Mouse (Mus musculus) stomach, embryonic 14.5 days (tissue): ENCODE measurements at regions not wholly inside any gene's neighbourhood (a gene's known extent, or its start where the extent isn't known, plus 50 kb on each side); places are given as distances from the start of the nearest gene placed in this dataset.

ENCODE experiments used
- ATAC-seq: fragments of 200-750 bp; cut with Nextera tagmentation; 2 replicates; pipeline ENCODE4 v1.8.0; 2017; ENCODE audit warnings: low read depth, moderate TSS enrichment; ENCODE audit not compliant: insufficient number of reproducible peaks, insufficient read depth, low FRiP score
- H3K27ac ChIP-seq: fragments of 300-500 bp; sonication (generic); 2 replicates; pipeline ENCODE4 v1.5.1; 2014; ENCODE audit warnings: mild to moderate bottlenecking, low read length, moderate library complexity, mixed read lengths
- H3K27me3 ChIP-seq: fragments of 300-500 bp; sonication (generic); 2 replicates; pipeline ENCODE4 v1.6.1; 2014; ENCODE audit warnings: low read length, control low read depth, mixed read lengths; ENCODE audit not compliant: control insufficient read depth, insufficient read depth
- H3K36me3 ChIP-seq: fragments of 300-500 bp; sonication (generic); 2 replicates; pipeline ENCODE4 v1.6.1; 2014; ENCODE audit warnings: mild to moderate bottlenecking, control low read depth, low read length, moderate library complexity, mixed read lengths; ENCODE audit not compliant: control insufficient read depth, insufficient read depth
- H3K4me1 ChIP-seq: fragments of 300-500 bp; sonication (generic); 2 replicates; pipeline ENCODE4 v1.6.1; 2014; ENCODE audit warnings: low read length, control low read depth, mixed read lengths; ENCODE audit not compliant: control insufficient read depth, insufficient read depth
- H3K4me2 ChIP-seq: fragments of 300-500 bp; sonication (generic); replicated peaks from 2 replicates; pipeline ENCODE4 v1.6.1; 2014; ENCODE audit warnings: low read depth, low read length, control low read depth
- H3K4me3 ChIP-seq: fragments of 300-500 bp; sonication (generic); 2 replicates; pipeline ENCODE4 v1.5.1; 2014; ENCODE audit warnings: low read depth, low read length, control low read depth
- H3K9ac ChIP-seq: fragments of 300-500 bp; sonication (generic); replicated peaks from 2 replicates; pipeline ENCODE4 v1.6.1; 2014; ENCODE audit warnings: low read depth, mild to moderate bottlenecking, control low read depth, low read length, moderate library complexity, mixed read lengths
- H3K9me3 ChIP-seq: fragments of 300-500 bp; sonication (generic); 2 replicates; pipeline ENCODE4 v1.6.1; 2016; ENCODE audit warnings: low read depth, low read length, control low read depth; ENCODE audit not compliant: control insufficient read depth
- WGBS: fragments of 180-500 bp; shearing (Covaris S2); extraction: QIAGEN DNeasy Blood & Tissue Kit; methylation state at CpG from one replicate; pipeline ENCODE4 v1.1.7; 2014; 5-methylcytosine and 5-hydroxymethylcytosine counted together

DNA sequence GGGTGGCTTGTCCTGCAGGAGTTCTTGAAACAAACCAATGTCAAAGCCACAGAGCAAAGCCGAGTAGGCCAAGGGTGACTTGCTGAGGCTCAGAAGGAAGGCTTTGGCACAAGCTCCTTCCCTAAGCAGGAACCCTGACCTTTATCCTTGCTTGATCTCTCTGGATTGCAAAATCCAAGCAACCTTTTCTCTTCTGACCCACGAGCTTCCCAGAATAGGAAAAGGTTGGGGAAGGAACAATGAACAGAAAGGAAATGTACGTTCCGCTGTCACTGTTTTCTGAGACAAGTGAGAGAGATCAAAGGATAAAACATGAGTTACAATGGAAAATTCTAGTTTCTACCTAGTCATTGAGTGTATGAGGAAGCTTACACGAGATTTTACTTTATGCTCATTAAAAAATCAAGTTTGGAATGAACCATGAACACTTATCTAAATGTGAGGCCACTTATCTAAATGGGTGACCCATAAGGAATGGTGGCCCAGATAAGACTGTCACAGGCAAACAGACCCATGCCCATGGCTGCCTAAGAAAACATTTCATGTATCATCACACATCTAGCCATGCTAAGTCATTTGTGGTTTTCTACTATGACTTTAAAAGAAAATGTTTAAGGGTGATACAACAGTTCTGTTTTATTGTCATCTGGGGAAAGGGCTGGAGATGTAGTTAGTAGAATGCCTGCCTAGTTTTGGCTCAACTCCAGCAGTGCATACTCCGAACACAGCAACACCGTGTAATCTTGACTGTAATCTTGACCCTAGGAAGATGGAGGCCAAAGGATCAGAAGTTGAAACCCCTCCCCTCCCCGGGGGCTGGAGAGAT, 80.7 kb upstream of the Tbl1xr1 start:
- WGBS: 70% methylated on average over 8 of the region's 8 CpGs
- Histone ChIP-seq H3K27me3 (no peaks in the 10 kb centered on the region), H3K4me3 (no peak overlapping the region), H3K36me3 (no peaks in the 10 kb centered on the region), H3K9me3 (no peaks in the 10 kb centered on the region; the same call in 1 of the 2 replicates), H3K27ac (no peak overlapping the region), H3K9ac (no peak overlapping the region), H3K4me2 (no peak overlapping the region), H3K4me1 (no peaks in the 10 kb centered on the region)
- ATAC-seq: no peak

GRCm38 (mm10) chr3:21997387-21997786, 79.1 kb upstream of the Tbl1xr1 start:
- Histone ChIP-seq H3K9ac (no peak overlapping the region), H3K36me3 (no peaks in the 10 kb centered on the region), H3K27ac (no peak overlapping the region), H3K9me3 (no peaks in the 10 kb centered on the region; the same call in 1 of the 2 replicates), H3K4me3 (no peak overlapping the region), H3K4me1 (no peaks in the 10 kb centered on the region), H3K27me3 (no peaks in the 10 kb centered on the region), H3K4me2 (no peak overlapping the region)
- 79% methylated on average over 3 of the region's 3 CpGs for WGBS
- no peak for ATAC-seq

GRCm38 (mm10) chr3:22005456-22005855, 71.0 kb upstream of the Tbl1xr1 start:
- Histone ChIP-seq H3K27ac (no peak overlapping the region), H3K36me3 (no peaks in the 10 kb centered on the region), H3K4me2 (no peak overlapping the region), H3K4me1 (no peaks in the 10 kb centered on the region), H3K9me3 (no peaks in the 10 kb centered on the region), H3K4me3 (no peak overlapping the region), H3K27me3 (no peaks in the 10 kb centered on the region), H3K9ac (no peak overlapping the region)
- 74% methylated on average over 9 of the region's 9 CpGs for WGBS
- no peak for ATAC-seq

- ATAC-seq: no peak
- Histone ChIP-seq H3K4me3 (no peak overlapping the region), H3K36me3 (no peaks in the 10 kb centered on the region), H3K9ac (no peak overlapping the region), H3K27ac (no peak overlapping the region), H3K4me2 (no peak overlapping the region), H3K9me3 (no peaks in the 10 kb centered on the region), H3K27me3 (no peaks in the 10 kb centered on the region), H3K4me1 (no peaks in the 10 kb centered on the region)
- 89% methylated on average over 1 of the region's 1 CpGs for WGBS
Observed at GRCm38 (mm10) chr3:22006113-22006512, 70.3 kb upstream of the Tbl1xr1 start.

DNA sequence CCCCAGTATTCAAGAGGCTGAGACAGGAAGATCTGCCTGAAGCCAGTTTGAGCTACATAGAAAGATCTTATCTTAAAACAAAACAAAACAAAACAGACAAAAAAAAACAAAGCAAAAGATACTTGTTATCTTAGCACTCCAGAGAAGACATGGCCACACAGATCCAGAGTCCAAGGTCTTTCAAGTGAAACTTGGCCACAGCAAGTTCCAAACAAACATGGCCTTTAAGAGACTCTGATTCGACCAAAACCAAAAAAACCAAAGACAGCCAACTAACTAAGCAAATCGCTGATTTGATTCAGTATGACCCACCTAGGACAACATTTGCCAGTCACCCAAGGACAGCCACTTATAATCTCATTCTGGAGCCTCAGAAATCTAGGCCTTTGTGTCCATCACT, 69.8 kb upstream of the Tbl1xr1 start:
- ATAC-seq: no peak
- H3K27ac ChIP-seq: no peak overlapping the region
- H3K4me2 ChIP-seq: no peak overlapping the region
- no peaks in the 10 kb centered on the region for H3K4me1 ChIP-seq
- no peaks in the 10 kb centered on the region for H3K9me3 ChIP-seq
- H3K27me3 ChIP-seq: no peaks in the 10 kb centered on the region
- 86% methylated on average over 2 of the region's 2 CpGs for WGBS
- H3K4me3 ChIP-seq: no peak overlapping the region
- no peaks in the 10 kb centered on the region for H3K36me3 ChIP-seq
- H3K9ac ChIP-seq: no peak overlapping the region

- 87% methylated on average over 5 of the region's 5 CpGs for WGBS
- Histone ChIP-seq H3K27ac (no peak overlapping the region), H3K4me3 (no peak overlapping the region), H3K4me2 (no peak overlapping the region), H3K9ac (no peak overlapping the region), H3K9me3 (no peaks in the 10 kb centered on the region), H3K27me3 (no peaks in the 10 kb centered on the region), H3K36me3 (no peaks in the 10 kb centered on the region), H3K4me1 (no peaks in the 10 kb centered on the region)
- ATAC-seq: no peak
Observed at GRCm38 (mm10) chr3:22007736-22008135, 68.7 kb upstream of the Tbl1xr1 start.

- no peak overlapping the region for H3K9ac ChIP-seq
- no peaks in the 10 kb centered on the region for H3K4me1 ChIP-seq
- H3K36me3 ChIP-seq: no peaks in the 10 kb centered on the region
- H3K27ac ChIP-seq: no peak overlapping the region
- no peaks in the 10 kb centered on the region for H3K27me3 ChIP-seq
- no peak overlapping the region for H3K4me3 ChIP-seq
- H3K9me3 ChIP-seq: no peaks in the 10 kb centered on the region
- H3K4me2 ChIP-seq: no peak overlapping the region
- ATAC-seq: no peak
- WGBS: 78% methylated on average over 5 of the region's 5 CpGs
Observed at GRCm38 (mm10) chr3:22008432-22008831, 68.0 kb upstream of the Tbl1xr1 start.

- no peaks in the 10 kb centered on the region for H3K27me3 ChIP-seq
- no peaks in the 10 kb centered on the region for H3K9me3 ChIP-seq
- no peak overlapping the region for H3K4me2 ChIP-seq
- H3K36me3 ChIP-seq: no peaks in the 10 kb centered on the region
- no peak overlapping the region for H3K9ac ChIP-seq
- H3K4me3 ChIP-seq: no peak overlapping the region
- WGBS: 84% methylated on average over 2 of the region's 2 CpGs
- H3K27ac ChIP-seq: no peak overlapping the region
- no peaks in the 10 kb centered on the region for H3K4me1 ChIP-seq
- ATAC-seq: no peak
Observed at GRCm38 (mm10) chr3:22009898-22010699, 66.4 kb upstream of the Tbl1xr1 start.
